Mouse (Mus musculus): Measurements from ENCODE around the gene Iqch. TPM values are rescaled to one million over a fixed set of nuclear protein-coding genes. Genes with fewer than 3 reads are reported as not detected.
A peak's percentile ranks its signal among the peaks of the same experiment; 100 is the strongest.

Iqch gene
- not detected in 2 replicates for polyA plus RNA-seq (2015; fragmentation: Nextera tagmentation; extraction: Ambion mirVana)

DNA sequence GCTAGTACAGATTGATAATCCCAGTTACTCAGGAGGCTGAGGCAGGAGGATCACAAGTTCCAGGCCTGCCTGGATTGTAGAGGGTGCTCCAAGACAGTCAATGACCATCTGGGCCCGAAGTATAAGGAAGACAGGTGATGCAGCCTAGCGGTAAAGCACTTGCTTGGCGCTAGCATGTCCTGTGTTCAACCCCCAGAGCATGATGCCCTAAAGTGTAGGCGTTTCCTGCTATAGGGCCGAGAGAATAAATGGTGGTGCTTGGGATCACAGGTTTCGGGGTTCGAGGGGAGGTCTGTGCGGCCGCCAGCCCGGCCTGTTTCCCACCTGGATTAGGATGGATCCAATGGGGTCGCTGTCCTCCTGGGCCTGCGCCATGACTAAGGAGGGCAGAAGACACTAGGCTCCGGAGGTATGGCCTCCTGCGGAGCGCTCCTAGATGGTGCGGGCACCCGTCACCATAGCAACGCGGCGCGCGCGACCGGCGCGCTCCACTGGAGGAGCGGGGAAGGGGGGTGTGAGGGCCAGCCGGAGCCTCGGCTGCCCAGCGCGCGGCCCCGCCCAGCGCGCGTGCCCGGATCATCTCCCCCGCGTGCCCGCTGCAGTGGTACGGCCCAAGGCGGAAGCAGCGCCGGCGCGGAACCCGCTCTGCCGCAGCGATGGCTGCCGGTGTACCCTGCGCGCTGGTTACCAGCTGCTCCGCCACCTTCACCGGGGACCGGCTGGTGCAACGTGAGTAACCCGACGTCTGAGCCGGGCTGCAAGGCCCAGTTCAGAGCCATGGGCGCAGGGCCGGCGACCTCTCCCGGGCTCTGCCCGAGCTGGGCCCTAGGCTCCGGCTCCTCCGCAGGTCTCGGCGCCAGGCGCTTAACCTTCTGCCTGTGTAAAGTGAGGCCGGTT lies at the start of gene Iqch, which contains the start of gene Aagab:
Gene Iqch (minus strand): TSS at position 451 of the 897 bp plus-strand sequence.
Gene Aagab (plus strand): TSS at position 618 of the 897 bp plus-strand sequence.
- 1% methylated on average over 70 of the region's 70 CpGs for WGBS
- Histone ChIP-seq H3K27me3 (ENCODE audit: insufficient read depth, low read length) (no peaks in the 10 kb centered on the region), H3K9me3 (ENCODE audit: low read length) (no peaks in the 10 kb centered on the region), H3K9ac (replicated peaks; ENCODE audit: low read length) (peak within 1 kb of the TSS; percentile 85), H3K4me3 (ENCODE audit: low read length) (peak within 1 kb of the TSS; percentile 83), H3K27ac (ENCODE audit: low read length) (peak within 1 kb of the TSS; percentile 27; the same call in 1 of the 2 replicates), H3K36me3 (ENCODE audit: insufficient read depth, low read length) (no peaks in the 10 kb centered on the region), H3K4me2 (replicated peaks; ENCODE audit: low read depth, low read length) (peak within 1 kb of the TSS; percentile 71), H3K4me1 (ENCODE audit: insufficient read depth, low read length) (peaks cover 13% of the 10 kb centered on the region)
- ATAC-seq (ENCODE audit: low FRiP score, low TSS enrichment): peak; percentile 99

DNA sequence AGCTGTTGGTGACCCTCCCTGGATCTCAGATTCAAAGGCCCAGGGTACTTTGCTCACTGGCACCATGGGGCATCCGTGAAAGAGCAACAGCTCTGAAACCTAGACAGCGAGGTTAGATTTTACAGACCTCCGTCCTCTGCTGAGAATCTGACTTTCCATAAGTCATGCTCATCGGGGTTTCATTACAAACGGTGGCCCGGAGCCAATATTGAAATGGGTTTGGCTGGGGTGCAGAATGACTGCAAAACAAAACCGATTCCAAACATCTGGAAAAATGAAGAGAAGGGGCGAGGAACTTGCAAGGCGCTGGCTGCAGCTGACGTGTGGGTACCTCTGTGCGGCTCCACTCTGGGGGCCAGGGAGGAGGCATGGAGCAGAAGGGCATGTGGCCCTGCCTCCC lies 49.3 kb upstream of the Iqch start:
- Histone ChIP-seq H3K4me1 (ENCODE audit: insufficient read depth, low read length) (peaks cover 28% of the 10 kb centered on the region), H3K36me3 (ENCODE audit: insufficient read depth, low read length) (peaks cover 69% of the 10 kb centered on the region), H3K9me3 (ENCODE audit: low read length) (no peaks in the 10 kb centered on the region), H3K27ac (ENCODE audit: low read length) (0 out of 2 replicates have a peak overlapping the region, but pooled peaks have one; percentile 26), H3K9ac (replicated peaks; ENCODE audit: low read length) (no peak overlapping the region), H3K27me3 (ENCODE audit: insufficient read depth, low read length) (no peaks in the 10 kb centered on the region), H3K4me2 (replicated peaks; ENCODE audit: low read depth, low read length) (no peak overlapping the region), H3K4me3 (ENCODE audit: low read length) (no peak overlapping the region)
- WGBS: 55% methylated on average over 11 of the region's 11 CpGs
- no peak for ATAC-seq (ENCODE audit: low FRiP score, low TSS enrichment)

DNA sequence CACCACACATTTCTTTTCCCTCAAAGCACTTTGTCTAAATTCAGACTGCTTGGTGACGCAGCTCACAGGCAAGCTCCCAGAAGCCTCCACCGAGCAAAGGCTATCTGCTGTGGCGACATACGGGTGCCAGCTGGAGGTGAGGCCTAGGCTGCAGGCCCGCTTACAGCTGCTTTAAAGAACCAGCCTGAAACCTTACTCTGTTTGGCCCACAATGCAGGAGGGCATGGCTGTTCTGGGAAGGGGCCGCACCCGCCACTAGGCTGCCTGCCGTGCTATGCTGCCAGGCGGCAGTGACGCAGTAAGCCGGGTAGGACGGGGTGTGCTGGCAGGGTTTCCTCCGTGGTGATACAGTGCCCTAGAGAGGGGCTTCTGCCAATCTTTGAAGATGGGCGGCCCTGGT lies 48.6 kb upstream of the Iqch start:
- Histone ChIP-seq H3K4me3 (ENCODE audit: low read length) (no peak overlapping the region), H3K9ac (replicated peaks; ENCODE audit: low read length) (no peak overlapping the region), H3K27ac (ENCODE audit: low read length) (no peak overlapping the region), H3K4me1 (ENCODE audit: insufficient read depth, low read length) (peaks cover 28% of the 10 kb centered on the region), H3K4me2 (replicated peaks; ENCODE audit: low read depth, low read length) (no peak overlapping the region), H3K36me3 (ENCODE audit: insufficient read depth, low read length) (peaks cover 71% of the 10 kb centered on the region), H3K27me3 (ENCODE audit: insufficient read depth, low read length) (no peaks in the 10 kb centered on the region), H3K9me3 (ENCODE audit: low read length) (no peaks in the 10 kb centered on the region)
- 84% methylated on average over 14 of the region's 14 CpGs for WGBS
- ATAC-seq (ENCODE audit: low FRiP score, low TSS enrichment): no peak

DNA sequence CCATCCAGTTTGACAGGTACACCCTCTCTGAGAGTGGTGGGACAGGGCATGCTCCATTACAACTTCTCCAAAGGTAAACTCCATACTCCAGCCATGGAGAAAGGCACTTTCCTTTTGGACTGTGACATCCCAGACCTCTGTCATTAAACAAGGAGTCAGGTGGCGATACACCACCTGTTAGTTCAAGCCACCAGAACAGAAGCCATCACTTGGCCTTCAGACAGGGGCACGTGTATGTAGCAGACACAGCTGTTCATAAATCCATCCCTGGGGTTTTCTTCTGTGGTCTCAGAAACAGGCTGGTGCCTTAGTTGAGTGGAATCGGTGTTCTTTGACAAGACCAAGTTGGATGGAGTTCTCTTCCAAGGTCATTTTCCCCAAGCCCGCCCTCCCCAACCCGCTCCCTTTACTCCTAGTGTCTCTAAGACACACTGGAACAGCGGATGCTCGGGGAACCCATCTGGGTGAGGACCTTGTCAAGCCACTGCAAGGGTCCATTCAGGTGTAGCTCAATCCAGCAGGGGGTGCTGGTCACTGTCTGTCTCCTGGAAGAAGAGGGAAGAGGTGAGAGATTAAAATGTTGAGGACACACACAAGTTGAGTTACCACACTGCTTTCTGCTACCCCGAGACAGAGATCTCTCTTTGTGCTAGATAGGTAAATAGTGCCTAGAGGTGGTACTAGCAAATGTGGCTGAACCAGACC lies 47.7 kb upstream of the Iqch start:
- ATAC-seq (ENCODE audit: low FRiP score, low TSS enrichment): no peak
- Histone ChIP-seq H3K4me3 (ENCODE audit: low read length) (no peak overlapping the region), H3K9me3 (ENCODE audit: low read length) (no peaks in the 10 kb centered on the region), H3K27ac (ENCODE audit: low read length) (no peak overlapping the region), H3K27me3 (ENCODE audit: insufficient read depth, low read length) (no peaks in the 10 kb centered on the region), H3K9ac (replicated peaks; ENCODE audit: low read length) (no peak overlapping the region), H3K4me2 (replicated peaks; ENCODE audit: low read depth, low read length) (no peak overlapping the region), H3K36me3 (ENCODE audit: insufficient read depth, low read length) (peaks cover 61% of the 10 kb centered on the region), H3K4me1 (ENCODE audit: insufficient read depth, low read length) (peaks cover 28% of the 10 kb centered on the region)
- 79% methylated on average over 8 of the region's 8 CpGs for WGBS

GRCm38 (mm10) chr9:63648520-63648918 lies 46.2 kb upstream of the Iqch start:
- no peak overlapping the region for H3K4me2 ChIP-seq (replicated peaks; ENCODE audit: low read depth, low read length)
- no peaks in the 10 kb centered on the region for H3K9me3 ChIP-seq (ENCODE audit: low read length)
- no peak overlapping the region for H3K27ac ChIP-seq (ENCODE audit: low read length)
- H3K4me3 ChIP-seq (ENCODE audit: low read length): no peak overlapping the region
- H3K9ac ChIP-seq (replicated peaks; ENCODE audit: low read length): no peak overlapping the region
- ATAC-seq (ENCODE audit: low FRiP score, low TSS enrichment): no peak
- no peaks in the 10 kb centered on the region for H3K27me3 ChIP-seq (ENCODE audit: insufficient read depth, low read length)
- H3K4me1 ChIP-seq (ENCODE audit: insufficient read depth, low read length): peaks cover 20% of the 10 kb centered on the region
- peaks cover 50% of the 10 kb centered on the region for H3K36me3 ChIP-seq (ENCODE audit: insufficient read depth, low read length)
- WGBS: 83% methylated on average over 9 of the region's 9 CpGs

GRCm38 (mm10) chr9:63647581-63648519 lies 45.6 kb upstream of the Iqch start:
- 85% methylated on average over 9 of the region's 9 CpGs for WGBS
- Histone ChIP-seq H3K4me2 (replicated peaks; ENCODE audit: low read depth, low read length) (no peak overlapping the region), H3K9ac (replicated peaks; ENCODE audit: low read length) (no peak overlapping the region), H3K4me1 (ENCODE audit: insufficient read depth, low read length) (peaks cover 14% of the 10 kb centered on the region), H3K27ac (ENCODE audit: low read length) (no peak overlapping the region), H3K4me3 (ENCODE audit: low read length) (no peak overlapping the region), H3K36me3 (ENCODE audit: insufficient read depth, low read length) (peaks cover 49% of the 10 kb centered on the region), H3K9me3 (ENCODE audit: low read length) (no peaks in the 10 kb centered on the region), H3K27me3 (ENCODE audit: insufficient read depth, low read length) (no peaks in the 10 kb centered on the region)
- no peak for ATAC-seq (ENCODE audit: low FRiP score, low TSS enrichment)

DNA sequence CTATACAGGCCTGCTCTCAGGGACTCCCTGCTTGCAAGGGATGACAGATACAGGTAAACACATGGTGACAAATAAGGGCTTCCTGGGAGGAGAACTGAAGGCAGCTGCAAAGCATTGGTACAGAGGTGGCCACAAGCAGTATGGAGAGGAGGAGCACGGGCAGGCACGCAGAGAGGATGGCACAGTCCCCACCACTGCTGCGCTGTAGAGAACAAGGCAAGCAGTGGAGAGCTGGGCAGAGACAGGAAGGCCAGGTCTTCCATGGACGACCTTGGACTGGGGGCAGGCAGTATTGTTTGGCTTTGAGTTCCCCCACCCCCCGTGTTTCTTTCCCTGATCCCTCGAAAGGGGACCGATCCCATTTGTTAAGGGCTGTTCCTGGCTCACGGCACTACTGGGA lies 42.8 kb upstream of the Iqch start:
- no peaks in the 10 kb centered on the region for H3K9me3 ChIP-seq (ENCODE audit: low read length)
- WGBS: 81% methylated on average over 8 of the region's 8 CpGs

DNA sequence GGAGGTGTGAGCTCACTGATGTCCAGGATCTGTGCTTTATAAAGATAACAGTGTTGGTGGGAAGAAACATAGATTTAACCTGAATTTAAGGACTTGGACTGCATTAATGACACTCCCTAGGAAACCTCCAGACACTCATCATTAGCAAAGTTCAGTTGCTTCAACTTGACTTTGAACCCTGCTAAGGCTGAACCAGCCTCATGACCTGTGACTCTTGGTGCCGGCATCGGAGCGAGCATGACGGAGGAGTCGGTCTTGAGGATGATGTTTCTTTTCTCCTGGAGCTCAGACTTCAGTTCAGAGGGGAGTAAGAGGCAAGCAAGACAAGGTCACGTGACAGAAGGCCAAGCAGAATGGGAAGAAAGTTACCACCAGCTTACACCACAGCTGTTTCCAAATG lies 41.7 kb upstream of the Iqch start:
- no peak overlapping the region for H3K4me2 ChIP-seq (replicated peaks; ENCODE audit: low read depth, low read length)
- H3K9me3 ChIP-seq (ENCODE audit: low read length): no peaks in the 10 kb centered on the region
- peaks cover 25% of the 10 kb centered on the region for H3K36me3 ChIP-seq (ENCODE audit: insufficient read depth, low read length)
- no peak overlapping the region for H3K9ac ChIP-seq (replicated peaks; ENCODE audit: low read length)
- ATAC-seq (ENCODE audit: low FRiP score, low TSS enrichment): no peak
- H3K27ac ChIP-seq (ENCODE audit: low read length): no peak overlapping the region
- peaks cover 3% of the 10 kb centered on the region; the same call in 1 of the 2 replicates for H3K4me1 ChIP-seq (ENCODE audit: insufficient read depth, low read length)
- H3K27me3 ChIP-seq (ENCODE audit: insufficient read depth, low read length): no peaks in the 10 kb centered on the region
- no peak overlapping the region for H3K4me3 ChIP-seq (ENCODE audit: low read length)
- 65% methylated on average over 6 of the region's 6 CpGs for WGBS

More for the DNA sequence above, 42.8 kb upstream of the Iqch start:
- Histone ChIP-seq H3K27ac (ENCODE audit: low read length) (no peak overlapping the region), H3K4me3 (ENCODE audit: low read length) (no peak overlapping the region), H3K4me2 (replicated peaks; ENCODE audit: low read depth, low read length) (no peak overlapping the region), H3K9ac (replicated peaks; ENCODE audit: low read length) (no peak overlapping the region), H3K36me3 (ENCODE audit: insufficient read depth, low read length) (peaks cover 35% of the 10 kb centered on the region), H3K4me1 (ENCODE audit: insufficient read depth, low read length) (peaks cover 3% of the 10 kb centered on the region; the same call in 1 of the 2 replicates), H3K27me3 (ENCODE audit: insufficient read depth, low read length) (no peaks in the 10 kb centered on the region)
- no peak for ATAC-seq (ENCODE audit: low FRiP score, low TSS enrichment)

DNA sequence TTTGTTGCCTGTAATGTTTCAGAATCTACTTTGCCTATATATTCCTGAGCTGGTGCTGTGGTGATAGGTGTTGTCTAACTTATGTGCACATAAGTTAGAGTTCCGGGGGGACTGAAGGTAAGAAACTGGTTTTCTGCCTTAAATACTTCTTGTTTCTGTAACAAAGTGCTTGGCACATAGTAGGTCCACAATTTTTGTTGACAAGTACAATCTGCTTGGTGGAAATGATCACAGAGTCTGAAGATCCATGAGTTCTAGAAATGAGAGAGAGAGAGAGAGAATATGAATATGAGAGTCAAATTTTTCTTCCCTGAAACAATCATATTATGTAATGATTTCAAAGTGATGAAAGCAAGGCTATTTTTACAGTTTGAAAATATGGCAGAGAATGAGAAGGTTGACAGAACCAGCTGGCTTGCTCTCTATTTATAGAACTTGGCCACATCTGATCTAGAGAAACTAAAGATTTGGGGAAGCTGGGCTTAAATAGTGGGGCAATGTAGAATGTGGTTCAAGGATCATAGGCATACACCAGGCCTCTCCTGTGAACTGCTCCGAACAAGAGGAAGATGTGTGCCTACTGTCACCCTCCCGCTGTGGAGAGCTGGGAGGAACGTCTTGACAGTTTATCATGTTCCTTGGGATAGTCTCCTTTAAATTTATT lies 39.8 kb upstream of the Iqch start:
- H3K4me3 ChIP-seq (ENCODE audit: low read length): no peak overlapping the region
- 90% methylated on average over 4 of the region's 4 CpGs for WGBS
- H3K9me3 ChIP-seq (ENCODE audit: low read length): no peaks in the 10 kb centered on the region
- H3K27me3 ChIP-seq (ENCODE audit: insufficient read depth, low read length): no peaks in the 10 kb centered on the region
- H3K27ac ChIP-seq (ENCODE audit: low read length): no peak overlapping the region
- no peak overlapping the region for H3K9ac ChIP-seq (replicated peaks; ENCODE audit: low read length)
- H3K36me3 ChIP-seq (ENCODE audit: insufficient read depth, low read length): peaks cover 13% of the 10 kb centered on the region; the same call in 1 of the 2 replicates
- H3K4me1 ChIP-seq (ENCODE audit: insufficient read depth, low read length): no peaks in the 10 kb centered on the region
- H3K4me2 ChIP-seq (replicated peaks; ENCODE audit: low read depth, low read length): no peak overlapping the region
- ATAC-seq (ENCODE audit: low FRiP score, low TSS enrichment): no peak

Data from kidney, embryonic 16.5 days (tissue).